Mouse (Mus musculus) lung, embryonic 16.5 days (tissue): ENCODE results near the gene Ripor2. TPM values are rescaled to one million over a fixed set of nuclear protein-coding genes. Genes with fewer than 3 reads are reported as not detected.

Experiments used
- ATAC-seq: fragments of 200-750 bp; cut with Nextera tagmentation; 2 replicates; pipeline ENCODE4 v1.8.0; 2017; ENCODE audit warnings: low read depth, mild to moderate bottlenecking, moderate library complexity
- H3K27ac ChIP-seq: fragments of 300-500 bp; sonication (generic); 2 replicates; pipeline ENCODE4 v1.5.1; 2014; ENCODE audit warnings: mild to moderate bottlenecking, control low read depth, low read length
- H3K27me3 ChIP-seq: fragments of 300-500 bp; sonication (generic); 2 replicates; pipeline ENCODE4 v1.6.1; 2014; ENCODE audit warnings: low read depth, low read length, mixed read lengths; ENCODE audit not compliant: control insufficient read depth, insufficient read depth
- H3K36me3 ChIP-seq: fragments of 300-500 bp; sonication (generic); 2 replicates; pipeline ENCODE4 v1.6.1; 2014; ENCODE audit warnings: low read length; ENCODE audit not compliant: control insufficient read depth, insufficient read depth
- H3K4me1 ChIP-seq: fragments of 300-500 bp; sonication (generic); replicated peaks from 2 replicates; pipeline ENCODE4 v1.6.1; 2014; ENCODE audit warnings: low read length, mixed read lengths; ENCODE audit not compliant: control insufficient read depth, insufficient read depth
- H3K4me2 ChIP-seq: fragments of 300-500 bp; sonication (generic); 2 replicates; pipeline ENCODE4 v1.6.1; 2014; ENCODE audit warnings: low read depth, low read length, control low read depth
- H3K4me3 ChIP-seq: fragments of 300-500 bp; sonication (generic); 2 replicates; pipeline ENCODE4 v1.5.1; 2014; ENCODE audit warnings: mild to moderate bottlenecking, low read length, control low read depth
- H3K9ac ChIP-seq: fragments of 300-500 bp; sonication (generic); 2 replicates; pipeline ENCODE4 v1.6.1; 2014; ENCODE audit warnings: low read length, control low read depth
- H3K9me3 ChIP-seq: fragments of 300-500 bp; sonication (generic); 2 replicates; pipeline ENCODE4 v1.6.1; 2016; ENCODE audit warnings: low read length; ENCODE audit not compliant: control insufficient read depth
- WGBS: fragments of 180-500 bp; shearing (Covaris S2); extraction: QIAGEN DNeasy Blood & Tissue Kit; methylation state at CpG from one replicate; pipeline ENCODE4 v1.1.7; 2014; 5-methylcytosine and 5-hydroxymethylcytosine counted together
- polyA plus RNA-seq: library from polyadenylated mRNA; unstranded; fragments of >200 nt; fragmentation: Nextera tagmentation; extraction: Ambion mirVana; gene quantifications from 2 replicates; pipeline ENCODE4 v1.2.1, GENCODE M21; 2015

Gene Ripor2
- polyA plus RNA-seq, 1 experiment from 2014 or later, result 4.3 TPM

DNA sequence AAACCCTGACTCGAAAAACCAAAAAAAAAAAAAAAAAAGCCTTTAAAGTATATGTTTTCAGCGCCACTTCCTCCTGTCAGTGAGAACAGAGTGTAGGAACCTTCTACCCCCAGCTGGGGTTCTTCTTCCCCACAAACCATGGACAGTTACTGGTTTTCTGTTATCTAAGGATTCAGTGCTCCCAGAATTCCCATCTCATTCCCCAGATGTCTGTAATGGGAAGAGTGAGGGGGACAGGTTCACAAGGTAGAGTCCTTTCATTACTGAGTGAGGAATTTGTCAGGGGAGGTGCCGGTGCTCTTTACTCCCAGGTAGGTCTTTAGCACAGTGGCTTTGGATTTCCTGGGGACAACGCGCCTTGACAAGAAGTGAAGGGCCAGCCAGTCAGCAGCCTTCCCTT, 20.6 kb upstream of the Ripor2 start:
- Histone ChIP-seq H3K9ac (no peak overlapping the region), H3K4me3 (no peak overlapping the region), H3K4me2 (no peak overlapping the region), H3K27me3 (no peaks in the 10 kb centered on the region), H3K36me3 (no peaks in the 10 kb centered on the region), H3K9me3 (no peaks in the 10 kb centered on the region), H3K4me1 (peaks cover 20% of the 10 kb centered on the region), H3K27ac (no peak overlapping the region)
- WGBS, result 90% methylated on average over 5 of the region's 5 CpGs
- ATAC-seq, result no peak

DNA sequence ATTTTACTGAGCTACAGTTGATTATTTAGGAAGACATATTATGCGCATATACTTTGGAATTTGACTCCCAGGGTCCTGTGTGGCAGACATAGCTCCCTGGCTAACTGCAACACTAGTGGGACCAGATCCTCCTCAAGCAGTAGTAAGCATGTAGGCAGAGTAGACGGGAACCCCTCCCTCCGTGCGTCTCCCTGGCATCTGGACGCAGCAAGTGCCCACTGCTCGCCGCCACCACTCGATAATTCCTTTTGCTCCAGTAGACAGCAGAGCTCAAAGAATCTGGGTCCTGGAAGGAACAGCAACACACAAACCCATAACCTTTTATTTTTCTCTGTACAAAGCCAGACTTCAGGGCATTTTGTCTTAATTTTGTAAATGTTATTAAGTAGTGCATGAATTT, 17.3 kb upstream of the Ripor2 start:
- H3K27ac ChIP-seq, result peak overlapping the region; percentile 98
- H3K36me3 ChIP-seq, result no peaks in the 10 kb centered on the region
- 0 out of 2 replicates have a peak overlapping the region, but pooled peaks have one; percentile 43 for H3K9ac ChIP-seq
- H3K4me3 ChIP-seq, result no peak overlapping the region
- ATAC-seq, result no peak
- H3K27me3 ChIP-seq, result no peaks in the 10 kb centered on the region
- no peak overlapping the region for H3K4me2 ChIP-seq
- peaks cover 31% of the 10 kb centered on the region for H3K4me1 ChIP-seq
- no peaks in the 10 kb centered on the region for H3K9me3 ChIP-seq
- WGBS, result 54% methylated on average over 8 of the region's 8 CpGs

DNA sequence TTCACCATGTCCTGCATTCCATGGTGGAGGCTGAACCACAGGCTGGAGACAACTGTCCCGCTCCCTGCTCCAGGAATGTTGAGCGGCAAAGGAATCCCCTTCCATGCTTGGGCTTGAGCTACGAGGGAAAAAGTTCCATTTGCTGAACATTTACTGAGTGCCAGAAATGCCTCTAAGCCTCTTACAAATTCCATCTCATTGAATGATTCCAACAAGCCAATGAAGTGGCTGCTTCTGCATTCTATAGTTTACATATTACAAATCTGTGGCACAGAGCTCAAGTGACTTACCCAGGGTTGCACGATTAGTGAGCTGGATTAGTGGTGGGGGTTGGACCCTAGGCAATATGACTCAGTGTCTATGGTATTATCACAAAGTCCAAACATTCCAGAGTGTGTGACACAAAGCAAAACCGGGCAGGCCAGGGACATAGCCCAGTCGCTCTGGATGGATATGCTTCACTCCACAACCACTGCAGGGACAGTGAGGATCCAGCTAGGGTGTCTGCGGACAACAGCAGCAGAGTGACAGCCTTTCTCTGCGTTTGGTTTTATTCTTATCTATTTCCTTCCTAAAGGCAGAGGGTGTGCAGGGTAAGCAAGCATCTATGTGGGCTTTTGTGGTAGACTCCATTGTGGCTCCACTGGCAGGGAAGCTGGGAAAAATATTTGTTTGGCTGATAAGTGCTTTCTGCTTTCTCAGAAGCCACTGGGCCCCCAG, 16.6 kb upstream of the Ripor2 start:
- WGBS, result 10% methylated on average over 8 of the region's 8 CpGs
- H3K4me1 ChIP-seq, result peaks cover 31% of the 10 kb centered on the region
- ATAC-seq, result peak; percentile 84

DNA sequence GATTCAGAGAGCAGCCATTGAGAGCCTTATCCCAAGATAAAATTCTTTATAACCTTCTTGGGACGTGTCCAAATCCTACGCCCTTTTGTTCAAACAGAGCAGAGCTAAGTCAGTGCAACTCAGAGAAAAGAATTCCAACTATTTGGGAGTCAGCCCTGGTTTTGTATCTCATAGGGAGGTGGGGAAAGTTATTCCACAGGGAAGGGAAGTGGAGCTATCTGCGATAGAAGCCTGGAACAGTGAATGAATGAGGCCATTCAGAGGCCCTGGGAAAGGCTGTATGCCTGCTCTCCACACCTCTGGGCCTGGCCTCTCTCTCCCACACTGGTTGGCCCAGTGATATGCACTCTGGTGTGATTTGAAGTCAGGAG, 16.1 kb upstream of the Ripor2 start:
- peaks cover 31% of the 10 kb centered on the region for H3K4me1 ChIP-seq
- 7% methylated on average over 3 of the region's 3 CpGs for WGBS
- H3K9me3 ChIP-seq, result no peaks in the 10 kb centered on the region
- H3K36me3 ChIP-seq, result no peaks in the 10 kb centered on the region
- peak overlapping the region; percentile 98 for H3K27ac ChIP-seq
- no peak overlapping the region for H3K4me3 ChIP-seq
- no peak overlapping the region for H3K9ac ChIP-seq
- peak; percentile 85 for ATAC-seq
- peak overlapping the region; percentile 25; the same call in 1 of the 2 replicates for H3K4me2 ChIP-seq
- H3K27me3 ChIP-seq, result no peaks in the 10 kb centered on the region

More for the DNA sequence above, 16.6 kb upstream of the Ripor2 start:
- Histone ChIP-seq H3K4me2 (peak overlapping the region; percentile 25; the same call in 1 of the 2 replicates), H3K4me3 (no peak overlapping the region), H3K27ac (peak overlapping the region; percentile 98), H3K27me3 (no peaks in the 10 kb centered on the region), H3K9me3 (no peaks in the 10 kb centered on the region), H3K36me3 (no peaks in the 10 kb centered on the region), H3K9ac (0 out of 2 replicates have a peak overlapping the region, but pooled peaks have one; percentile 8)

DNA sequence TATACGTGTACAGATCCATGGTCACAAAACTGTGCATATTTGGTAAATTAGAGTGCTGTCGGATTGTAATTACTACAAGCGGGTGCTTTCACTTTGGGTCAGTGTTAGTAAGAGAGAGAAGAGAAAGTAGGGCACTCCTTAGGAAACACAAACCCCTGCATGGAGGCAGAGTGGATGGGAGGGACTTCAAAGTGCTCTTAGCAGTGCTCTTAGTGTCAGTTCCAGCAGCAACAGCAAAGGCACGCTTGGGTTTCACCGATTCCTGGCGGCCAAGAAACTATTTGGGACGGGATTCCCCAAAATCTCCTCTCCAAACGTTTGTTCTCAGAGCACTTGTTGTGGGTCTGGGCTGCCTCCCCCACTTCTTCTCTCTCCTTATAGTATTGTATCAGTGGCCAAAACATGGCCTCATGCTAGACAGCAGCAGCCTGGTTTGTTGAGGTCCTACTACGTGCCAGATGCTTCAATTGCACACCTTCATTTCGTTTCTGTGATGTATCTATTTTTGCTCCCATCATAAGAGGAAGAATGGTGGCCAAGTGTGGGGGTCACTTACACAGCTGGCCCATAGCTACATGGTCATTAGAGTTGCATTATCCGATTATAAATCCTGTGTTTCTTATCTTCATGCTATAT, 14.7 kb upstream of the Ripor2 start:
- no peak for ATAC-seq
- Histone ChIP-seq H3K4me3 (no peak overlapping the region), H3K27me3 (no peaks in the 10 kb centered on the region), H3K9me3 (no peaks in the 10 kb centered on the region), H3K4me1 (peaks cover 31% of the 10 kb centered on the region), H3K27ac (peak overlapping the region; percentile 98), H3K9ac (no peak overlapping the region), H3K4me2 (0 out of 2 replicates have a peak overlapping the region, but pooled peaks have one; percentile 10), H3K36me3 (no peaks in the 10 kb centered on the region)
- WGBS, result 56% methylated on average over 11 of the region's 11 CpGs

DNA sequence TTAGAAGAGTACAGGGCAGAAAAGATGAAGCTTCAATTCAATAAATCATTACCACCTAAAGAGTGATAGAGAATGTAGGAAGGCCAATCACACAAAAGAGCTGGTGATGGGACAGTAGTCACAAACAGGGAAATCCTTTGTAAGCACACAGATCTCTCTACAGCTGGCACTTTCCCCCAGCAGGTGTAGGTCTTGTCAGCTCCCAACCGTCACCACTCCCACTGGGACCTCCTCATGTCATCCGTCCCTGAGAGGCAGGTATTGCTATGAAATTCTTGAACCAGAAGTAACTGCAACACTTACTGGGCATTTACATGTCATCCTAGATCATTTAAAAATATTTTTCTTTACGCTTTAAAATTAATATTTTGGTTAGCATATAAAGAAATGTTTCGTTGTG, 12.9 kb upstream of the Ripor2 start:
- H3K9me3 ChIP-seq, result no peaks in the 10 kb centered on the region
- ATAC-seq, result no peak
- H3K4me3 ChIP-seq, result no peak overlapping the region
- no peak overlapping the region for H3K27ac ChIP-seq
- no peaks in the 10 kb centered on the region for H3K27me3 ChIP-seq
- H3K4me1 ChIP-seq, result peaks cover 31% of the 10 kb centered on the region
- 76% methylated on average over 4 of the region's 4 CpGs for WGBS
- H3K4me2 ChIP-seq, result no peak overlapping the region
- H3K9ac ChIP-seq, result no peak overlapping the region
- no peaks in the 10 kb centered on the region for H3K36me3 ChIP-seq

DNA sequence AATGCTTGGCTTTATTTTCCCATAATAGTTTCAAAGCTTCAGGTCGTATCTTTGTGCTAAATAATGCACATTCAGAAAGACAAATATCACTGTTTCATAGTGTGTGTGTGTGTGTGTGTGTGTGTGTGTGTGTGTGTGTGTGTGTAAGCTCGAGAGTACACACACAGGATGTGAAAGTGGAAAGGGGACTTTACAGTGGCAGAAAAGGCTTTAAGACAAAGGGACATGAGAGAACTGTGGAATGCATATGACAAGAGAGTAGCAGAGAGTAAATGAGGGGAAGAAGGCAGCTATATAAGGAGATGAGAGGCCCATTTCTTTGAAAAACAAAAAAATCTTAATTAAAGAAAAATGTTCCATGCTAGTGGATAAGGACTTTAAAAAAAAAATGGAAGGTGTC, 11.3 kb upstream of the Ripor2 start:
- no peak overlapping the region for H3K9ac ChIP-seq
- H3K4me2 ChIP-seq, result no peak overlapping the region
- no peaks in the 10 kb centered on the region for H3K9me3 ChIP-seq
- H3K27me3 ChIP-seq, result no peaks in the 10 kb centered on the region
- no peaks in the 10 kb centered on the region for H3K36me3 ChIP-seq
- peaks cover 17% of the 10 kb centered on the region for H3K4me1 ChIP-seq
- H3K4me3 ChIP-seq, result no peak overlapping the region
- ATAC-seq, result no peak
- H3K27ac ChIP-seq, result no peak overlapping the region
- 25% methylated on average over 2 of the region's 2 CpGs for WGBS

DNA sequence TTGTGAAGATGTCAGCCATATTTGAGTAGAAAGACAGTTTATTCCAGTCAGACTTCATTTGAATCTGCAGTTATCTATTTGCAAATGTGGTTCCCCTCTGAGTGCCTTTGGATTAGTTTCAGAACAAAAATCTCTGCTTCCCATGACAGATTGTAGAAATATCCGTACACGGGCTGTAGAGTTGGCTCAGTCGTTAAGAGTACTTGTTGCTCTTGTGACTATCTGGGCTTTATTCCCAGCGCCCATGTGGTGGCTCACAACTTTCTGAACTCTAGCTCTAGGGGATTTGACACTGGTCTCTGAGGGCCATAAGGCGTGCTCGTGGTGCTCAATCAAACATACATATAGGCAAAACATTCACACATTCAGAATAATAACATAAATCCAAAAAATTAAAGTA, 10.1 kb upstream of the Ripor2 start:
- peaks cover 6% of the 10 kb centered on the region for H3K4me1 ChIP-seq
- H3K9me3 ChIP-seq, result no peaks in the 10 kb centered on the region
- no peaks in the 10 kb centered on the region for H3K27me3 ChIP-seq
- H3K27ac ChIP-seq, result no peak overlapping the region
- H3K9ac ChIP-seq, result no peak overlapping the region
- no peak overlapping the region for H3K4me2 ChIP-seq
- H3K36me3 ChIP-seq, result no peaks in the 10 kb centered on the region
- 58% methylated on average over 6 of the region's 6 CpGs for WGBS
- no peak overlapping the region for H3K4me3 ChIP-seq
- no peak for ATAC-seq

DNA sequence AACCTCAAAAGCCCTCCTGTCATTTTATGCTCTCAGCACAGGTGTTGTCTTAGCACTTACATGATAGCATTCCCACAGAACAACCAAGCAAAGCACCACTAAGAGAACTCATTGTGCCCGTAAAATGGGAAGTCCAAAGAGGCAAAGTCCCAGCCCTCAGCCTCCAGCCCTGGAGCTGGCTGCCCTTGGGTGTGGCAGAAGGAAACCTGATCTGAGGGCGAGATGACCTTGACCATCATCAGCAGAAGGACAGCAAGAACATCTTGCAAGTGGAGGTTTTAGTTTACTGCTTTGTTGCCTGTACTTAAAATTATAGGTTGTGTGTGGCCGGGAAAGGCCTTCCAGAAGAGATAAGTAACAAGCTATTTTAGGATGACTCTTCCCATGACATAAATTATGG, 6.9 kb upstream of the Ripor2 start:
- no peak overlapping the region for H3K4me3 ChIP-seq
- H3K9me3 ChIP-seq, result no peaks in the 10 kb centered on the region
- WGBS, result 82% methylated on average over 3 of the region's 3 CpGs
- no peak overlapping the region for H3K27ac ChIP-seq
- H3K36me3 ChIP-seq, result no peaks in the 10 kb centered on the region
- H3K27me3 ChIP-seq, result no peaks in the 10 kb centered on the region
- no peaks in the 10 kb centered on the region for H3K4me1 ChIP-seq
- H3K4me2 ChIP-seq, result no peak overlapping the region
- ATAC-seq, result no peak
- no peak overlapping the region for H3K9ac ChIP-seq
